Mouse (Mus musculus) brown adipose tissue, adult 24 weeks (tissue): Measurements from ENCODE around the gene Il17a. TPM values are rescaled to one million over a fixed set of nuclear protein-coding genes. Genes with fewer than 3 reads are reported as not detected.
"Not testable (repeated sequence)": the region's sequence is repeated elsewhere in the genome, so short reads cannot be mapped to it uniquely, and the experiment has no call there.

ENCODE experiments used
- H3K27ac ChIP-seq: fragments of 200-500 bp; replicated peaks from 2 replicates; pipeline ENCODE4 v1.5.1; 2012; ENCODE audit warnings: low read depth, mild to moderate bottlenecking, low read length
- H3K4me1 ChIP-seq: fragments of 200-500 bp; 2 replicates; pipeline ENCODE4 v1.6.1; 2012; ENCODE audit warnings: low read length, mixed read lengths; ENCODE audit not compliant: control insufficient read depth, insufficient read depth, insufficient read length
- H3K4me3 ChIP-seq: fragments of 200-500 bp; 2 replicates; pipeline ENCODE4 v1.5.1; 2012; ENCODE audit warnings: low read depth, mild to moderate bottlenecking, low read length, moderate library complexity; ENCODE audit not compliant: insufficient read depth
- polyA plus RNA-seq: library from polyadenylated mRNA; stranded (reverse); fragments of >200 nt; gene quantifications from 2 replicates; pipeline ENCODE4 v1.2.4, GENCODE M21; 2012; ENCODE audit not compliant: missing spikeins, insufficient read depth, insufficient read length

Gene Il17a
- polyA plus RNA-seq, 1 experiment = not detected

- H3K27ac ChIP-seq = no peak overlapping the region
- H3K4me3 ChIP-seq = no peak overlapping the region
- no peaks in the 10 kb centered on the region for H3K4me1 ChIP-seq
These were observed 29.6 kb downstream of the Il17a start for GRCm38 (mm10) chr1:20760331-20760730.

- Histone ChIP-seq H3K27ac (no peak overlapping the region), H3K4me3 (no peak overlapping the region), H3K4me1 (no peaks in the 10 kb centered on the region)
These were observed 30.7 kb downstream of the Il17a start for GRCm38 (mm10) chr1:20761411-20761810.

GRCm38 (mm10) chr1:20766526-20766925 is 35.8 kb downstream of the Il17a start:
- no peaks in the 10 kb centered on the region for H3K4me1 ChIP-seq
- H3K27ac ChIP-seq = no peak overlapping the region

DNA sequence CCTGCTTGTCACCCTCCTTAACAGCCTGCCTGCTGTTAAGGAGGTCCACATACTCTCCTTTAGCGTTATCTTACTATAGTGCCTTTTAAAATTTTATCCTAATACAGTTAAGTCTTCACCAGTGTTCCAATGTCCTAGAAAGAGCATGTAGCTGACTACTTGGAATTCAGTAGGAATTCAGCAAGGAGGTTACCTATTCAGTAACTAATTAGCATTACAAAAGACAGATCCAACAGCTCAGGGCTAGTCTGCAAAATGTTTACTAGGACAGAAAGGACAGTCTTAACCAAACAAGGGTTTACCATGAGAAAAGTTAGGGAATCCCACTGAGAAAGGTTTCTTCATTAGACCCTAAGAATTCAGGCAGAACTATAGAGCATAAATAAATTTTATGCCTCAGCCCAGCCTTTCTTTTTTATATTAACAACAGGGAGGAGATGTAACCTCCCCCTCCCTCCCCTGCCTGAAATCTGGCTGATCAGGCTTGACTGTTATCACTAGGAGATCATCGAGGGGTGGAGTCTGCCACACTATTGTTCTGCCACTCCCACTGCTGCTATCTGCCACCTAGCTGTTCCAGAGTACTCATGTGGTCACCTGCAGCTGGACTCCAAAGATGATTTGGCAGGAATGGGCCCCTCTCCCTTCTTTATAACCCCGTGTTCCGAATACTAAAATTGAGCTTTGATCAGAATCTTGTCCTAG is 43.5 kb downstream of the Il17a start:
- H3K4me1 ChIP-seq, H3K27ac ChIP-seq, H3K4me3 ChIP-seq: not testable (repeated sequence)

More at GRCm38 (mm10) chr1:20766526-20766925, 35.8 kb downstream of the Il17a start:
- no peak overlapping the region for H3K4me3 ChIP-seq

DNA sequence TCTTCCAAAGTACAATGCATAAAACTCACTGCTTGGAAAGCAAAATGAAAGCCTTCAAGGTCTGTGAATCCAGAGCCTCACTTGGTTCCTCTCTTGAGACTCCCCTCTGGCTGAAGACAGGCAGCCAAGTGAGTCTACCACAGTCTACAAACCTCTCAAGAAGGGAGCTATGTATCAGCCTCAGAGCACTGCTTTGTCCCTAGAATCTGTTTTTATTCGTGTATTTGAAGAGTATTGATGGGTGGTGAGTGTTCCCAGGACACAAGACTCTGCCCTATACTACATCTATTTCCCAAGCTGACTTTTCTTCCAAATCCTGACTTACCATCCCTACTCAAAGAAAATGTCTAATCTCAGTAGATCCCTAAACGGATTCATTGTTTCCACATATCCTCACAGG is 47.7 kb downstream of the Il17a start:
- no peaks in the 10 kb centered on the region for H3K4me1 ChIP-seq
- no peak overlapping the region for H3K4me3 ChIP-seq
- no peak overlapping the region for H3K27ac ChIP-seq

Other genes starting within 250 kb of the Il17a start
- gene Pkhd1, start 112.8 kb upstream of the Il17a start, polyA plus RNA-seq = not detected in 2 replicates
- not detected in 2 replicates for gene Il17f, start 59.7 kb downstream of the Il17a start, polyA plus RNA-seq
- gene Mcm3, start 89.4 kb downstream of the Il17a start, polyA plus RNA-seq = 1.6 and 2.2 TPM in 2 replicates
- gene Paqr8, start 159.7 kb downstream of the Il17a start, polyA plus RNA-seq = 0.54 and 0.67 TPM in 2 replicates
- gene Efhc1, start 220.7 kb downstream of the Il17a start, polyA plus RNA-seq = 0.99 TPM in 1 of 2 replicates, not detected in the other